Mouse (Mus musculus) liver, postnatal 0 days (tissue): ENCODE data around the gene Nkx2-2. TPM values are rescaled to one million over a fixed set of nuclear protein-coding genes. Genes with fewer than 3 reads are reported as not detected.

Experiments
- ATAC-seq: fragments of 200-750 bp; cut with Nextera tagmentation; 2 replicates; pipeline ENCODE4 v1.8.0; 2017; ENCODE audit warnings: mild to moderate bottlenecking, moderate library complexity
- DNase-seq: peaks from one replicate; pipeline ENCODE4 v3.0.0-alpha.2; 2016
- H3K27ac ChIP-seq: fragments of 300-500 bp; sonication (generic); 2 replicates; pipeline ENCODE4 v1.5.1; 2014; ENCODE audit warnings: antibody characterized with exemption, moderate library complexity, mild to moderate bottlenecking, low read depth
- H3K27me3 ChIP-seq: fragments of 300-500 bp; sonication (generic); 2 replicates; pipeline ENCODE4 v1.6.1; 2014; ENCODE audit warnings: low read length, control low read depth, mixed read lengths; ENCODE audit not compliant: insufficient read depth
- H3K36me3 ChIP-seq: fragments of 300-500 bp; sonication (generic); replicated peaks from 2 replicates; pipeline ENCODE4 v1.6.1; 2014; ENCODE audit warnings: mild to moderate bottlenecking, control low read depth, low read length, moderate library complexity, mixed read lengths; ENCODE audit not compliant: insufficient read depth
- H3K4me1 ChIP-seq: fragments of 300-500 bp; sonication (generic); 2 replicates; pipeline ENCODE4 v1.6.1; 2014; ENCODE audit warnings: antibody characterized with exemption, mild to moderate bottlenecking, control low read depth; ENCODE audit not compliant: insufficient read depth
- H3K4me2 ChIP-seq: fragments of 300-500 bp; sonication (generic); 2 replicates; pipeline ENCODE4 v1.6.1; 2014; ENCODE audit warnings: low read depth, mild to moderate bottlenecking, low read length, moderate library complexity, mixed read lengths
- H3K4me3 ChIP-seq: fragments of 300-500 bp; sonication (generic); 2 replicates; pipeline ENCODE4 v1.5.1; 2014; ENCODE audit warnings: low read depth, low read length
- H3K9ac ChIP-seq: fragments of 300-500 bp; sonication (generic); replicated peaks from 2 replicates; pipeline ENCODE4 v1.6.1; 2014; ENCODE audit warnings: mild to moderate bottlenecking, moderate library complexity
- H3K9me3 ChIP-seq: fragments of 300-500 bp; sonication (generic); 2 replicates; pipeline ENCODE4 v1.6.1; 2016; ENCODE audit warnings: mild to moderate bottlenecking, control low read depth, low read length, mixed read lengths
- CTCF ChIP-seq: sonication (generic); IDR thresholded peaks from 2 replicates; pipeline ENCODE4 v1.5.1; 2016; ENCODE audit warnings: antibody characterized with exemption, low read depth
- EP300 ChIP-seq: IDR thresholded peaks from 2 replicates; pipeline ENCODE4 v1.6.1; 2016; ENCODE audit warnings: antibody characterized with exemption, low read depth, mild to moderate bottlenecking
- WGBS: fragments of 180-500 bp; shearing (Covaris S2); extraction: QIAGEN DNeasy Blood & Tissue Kit; methylation state at CpG from one replicate; pipeline ENCODE4 v1.1.7; 2014; ENCODE audit not compliant: insufficient replicate concordance; 5-methylcytosine and 5-hydroxymethylcytosine counted together
- polyA plus RNA-seq: library from polyadenylated mRNA; unstranded; fragments of >200 nt; fragmentation: Nextera tagmentation; extraction: Ambion mirVana; gene quantifications from 2 replicates; pipeline ENCODE4 v1.2.1, GENCODE M21; 2015

The Nkx2-2 gene
- polyA plus RNA-seq, 1 experiment from 2014 or later, result not detected

- no peak overlapping the region for H3K9ac ChIP-seq
- 3% methylated on average over 20 of the region's 33 CpGs for WGBS
- TF ChIP-seq EP300 (no peak), CTCF (no peak)
- no peak overlapping the region for H3K4me3 ChIP-seq
- no peaks in the 10 kb centered on the region for H3K36me3 ChIP-seq
- H3K9me3 ChIP-seq, result no peaks in the 10 kb centered on the region
- ATAC-seq, result no peak
- DNase-seq, result no peak
- H3K27me3 ChIP-seq, result peaks cover 95% of the 10 kb centered on the region
- H3K27ac ChIP-seq, result no peak overlapping the region
- no peak overlapping the region for H3K4me2 ChIP-seq
- peaks cover 15% of the 10 kb centered on the region for H3K4me1 ChIP-seq
Measured at GRCm38 (mm10) chr2:147187061-147187870, 6.8 kb downstream of the Nkx2-2 start.

- peaks cover 97% of the 10 kb centered on the region for H3K27me3 ChIP-seq
- H3K4me2 ChIP-seq, result 0 out of 2 replicates have a peak overlapping the region, but pooled peaks have one; percentile 29
- H3K36me3 ChIP-seq, result no peaks in the 10 kb centered on the region
- DNase-seq (no peak), ATAC-seq (no peak)
- TF ChIP-seq CTCF (no peak), EP300 (no peak)
- H3K9ac ChIP-seq, result no peak overlapping the region
- no peak overlapping the region for H3K27ac ChIP-seq
- H3K4me3 ChIP-seq, result no peak overlapping the region
- WGBS, result 2% methylated on average over 25 of the region's 25 CpGs
- peaks cover 15% of the 10 kb centered on the region for H3K4me1 ChIP-seq
- H3K9me3 ChIP-seq, result no peaks in the 10 kb centered on the region
Measured at GRCm38 (mm10) chr2:147186261-147186681, 7.8 kb downstream of the Nkx2-2 start.

DNA sequence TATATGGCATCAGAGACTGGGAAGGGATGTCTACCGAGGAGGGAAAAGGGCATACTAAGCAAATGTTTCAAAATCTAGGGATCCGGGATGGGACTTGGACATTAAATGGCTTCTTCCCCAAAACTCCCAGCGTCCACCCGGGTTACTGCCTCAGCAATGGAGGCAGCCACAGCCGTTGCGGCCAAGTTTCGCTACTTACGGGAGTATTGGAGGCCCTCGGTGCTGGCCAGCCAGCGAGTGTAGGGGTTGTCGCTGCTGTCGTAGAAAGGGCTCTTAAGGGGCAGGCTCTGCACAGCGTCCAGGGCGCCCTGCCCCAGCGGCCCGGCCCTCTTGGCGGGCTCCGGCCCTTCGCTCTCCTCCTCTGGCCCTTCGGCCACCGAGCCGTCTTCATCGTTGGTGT, 8.5 kb downstream of the Nkx2-2 start:
- no peak for TF ChIP-seq CTCF
- no peak for TF ChIP-seq EP300
- H3K4me1 ChIP-seq, result peaks cover 15% of the 10 kb centered on the region
- no peak for ATAC-seq
- H3K36me3 ChIP-seq, result no peaks in the 10 kb centered on the region
- H3K27me3 ChIP-seq, result peaks cover 97% of the 10 kb centered on the region
- 4% methylated on average over 22 of the region's 23 CpGs for WGBS
- peak overlapping the region; percentile 29; the same call in 1 of the 2 replicates for H3K4me2 ChIP-seq
- H3K4me3 ChIP-seq, result 0 out of 2 replicates have a peak overlapping the region, but pooled peaks have one; percentile 20
- H3K9ac ChIP-seq, result no peak overlapping the region
- H3K27ac ChIP-seq, result no peak overlapping the region
- H3K9me3 ChIP-seq, result no peaks in the 10 kb centered on the region
- DNase-seq, result no peak

DNA sequence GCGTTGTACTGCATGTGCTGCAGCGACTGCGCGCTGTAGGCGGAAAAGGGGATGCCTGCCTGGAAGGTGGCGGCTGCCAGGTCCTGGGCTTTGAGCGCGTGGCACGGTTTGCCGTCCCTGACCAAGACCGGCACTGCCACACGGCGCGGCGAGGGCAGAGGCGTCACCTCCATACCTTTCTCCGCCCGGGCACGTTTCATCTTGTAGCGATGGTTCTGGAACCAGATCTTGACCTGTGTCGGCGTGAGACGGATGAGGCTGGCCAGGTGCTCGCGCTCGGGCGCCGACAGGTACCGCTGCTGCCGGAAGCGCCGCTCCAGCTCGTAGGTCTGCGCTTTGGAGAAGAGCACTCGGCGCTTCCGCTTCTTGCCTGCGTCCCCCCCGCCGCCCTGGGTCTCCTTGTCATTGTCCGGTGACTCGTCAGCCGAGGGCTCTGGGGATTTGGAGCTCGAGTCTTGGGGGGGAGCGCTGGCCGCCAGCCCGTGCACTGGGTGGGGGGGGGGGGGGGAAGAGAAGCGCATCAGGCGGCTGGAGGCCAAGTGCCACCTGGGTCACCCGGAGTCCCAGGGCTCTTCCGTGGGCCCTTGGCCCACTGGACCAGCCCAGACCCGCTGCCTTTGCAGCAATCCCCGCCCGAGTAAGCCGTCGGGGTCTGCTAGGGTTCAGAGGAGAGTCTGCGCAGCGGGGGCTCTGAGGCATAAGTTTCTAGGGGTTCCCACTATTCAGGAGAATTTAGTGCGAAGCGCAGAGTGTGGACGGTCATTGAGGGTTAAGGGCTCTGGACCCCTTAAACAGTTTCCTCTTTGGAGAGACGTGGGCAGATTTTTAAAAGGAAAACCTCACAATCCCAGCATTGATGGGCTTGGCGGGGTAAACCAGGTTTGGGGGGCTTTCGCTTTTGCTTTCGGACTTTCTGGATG, 9.7 kb downstream of the Nkx2-2 start:
- peaks cover 15% of the 10 kb centered on the region for H3K4me1 ChIP-seq
- under 1% methylated on average over 61 of the region's 65 CpGs for WGBS
- DNase-seq, result no peak
- H3K27me3 ChIP-seq, result peaks cover 96% of the 10 kb centered on the region
- H3K4me3 ChIP-seq, result peak overlapping the region; percentile 34
- no peaks in the 10 kb centered on the region for H3K9me3 ChIP-seq
- no peak for ATAC-seq
- no peaks in the 10 kb centered on the region for H3K36me3 ChIP-seq
- no peak overlapping the region for H3K9ac ChIP-seq
- no peak overlapping the region for H3K27ac ChIP-seq
- TF ChIP-seq EP300 (no peak), CTCF (no peak)
- H3K4me2 ChIP-seq, result peak overlapping the region; percentile 59

DNA sequence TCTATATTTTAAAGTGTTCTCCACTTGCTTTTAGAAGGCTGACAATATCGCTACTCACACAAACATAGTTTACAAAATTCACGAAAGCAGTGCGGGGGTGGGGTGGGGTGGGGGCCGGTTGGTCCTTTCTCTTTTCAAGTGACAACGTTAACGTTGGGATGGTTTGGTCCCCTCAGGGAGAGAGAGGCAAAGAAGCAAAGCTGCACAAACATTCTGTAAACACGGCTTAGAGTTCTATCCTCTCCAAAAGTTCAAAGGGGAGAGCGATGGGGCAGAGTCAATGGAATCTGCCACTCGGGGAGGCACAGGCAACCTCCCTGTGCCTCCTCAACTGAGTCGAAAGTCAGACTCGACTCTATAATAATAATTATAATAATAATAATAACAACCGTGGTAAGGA, 10.5 kb downstream of the Nkx2-2 start:
- Histone ChIP-seq H3K36me3 (no peaks in the 10 kb centered on the region), H3K27me3 (peaks cover 96% of the 10 kb centered on the region), H3K4me3 (peak overlapping the region; percentile 34; the same call in 1 of the 2 replicates), H3K27ac (no peak overlapping the region), H3K4me1 (peaks cover 15% of the 10 kb centered on the region), H3K9me3 (no peaks in the 10 kb centered on the region), H3K9ac (no peak overlapping the region), H3K4me2 (no peak overlapping the region)
- no peak for DNase-seq
- ATAC-seq, result no peak
- 2% methylated on average over 12 of the region's 12 CpGs for WGBS
- TF ChIP-seq CTCF (no peak), EP300 (no peak)
